Mouse (Mus musculus): ENCODE measurements around the gene Dennd4a. TPM values are rescaled to one million over a fixed set of nuclear protein-coding genes. Genes with fewer than 3 reads are reported as not detected.
A peak's percentile ranks its signal among the peaks of the same experiment; 100 is the strongest.

Dennd4a gene
- total and polyA plus RNA-seq, 3 experiments: 22.6 to 41.1 (median 37.1) TPM

DNA sequence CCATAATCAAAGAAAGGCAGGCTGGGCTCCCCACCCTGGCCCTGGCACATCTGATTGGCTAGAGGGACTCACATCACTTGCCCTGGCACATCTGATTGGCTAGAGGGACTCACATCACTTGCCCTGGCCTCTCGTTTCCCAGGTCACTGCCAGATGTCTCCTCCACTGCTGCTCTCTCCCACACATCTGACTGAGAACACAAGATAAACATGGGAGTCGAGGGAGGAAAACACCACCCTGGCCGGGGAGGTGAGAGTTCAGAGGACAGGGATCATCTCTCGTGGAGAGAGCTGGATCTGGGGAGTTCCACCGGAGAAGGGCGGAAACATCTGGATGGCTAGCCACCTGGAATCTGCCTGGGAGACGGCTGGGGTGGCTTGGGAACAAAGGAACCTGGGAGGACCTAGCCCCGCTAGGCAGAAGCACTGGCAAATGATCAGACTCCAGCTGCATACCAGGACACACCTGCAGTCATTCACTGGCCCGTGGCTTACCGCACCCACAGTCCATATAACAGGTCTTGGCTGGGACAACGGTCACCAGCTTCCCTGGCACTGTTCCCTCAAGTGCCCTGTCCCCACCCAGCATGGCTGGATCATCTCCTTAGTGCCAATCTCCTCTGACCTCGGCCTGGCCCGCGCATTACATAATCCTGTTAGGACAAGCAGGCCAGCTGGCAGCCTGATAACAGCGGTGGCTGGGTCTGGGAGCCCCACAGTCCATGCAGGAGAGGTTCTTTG lies 123.0 kb downstream of the Dennd4a start:
- Histone ChIP-seq H3K27ac (ENCODE audit: insufficient read depth, low read depth) (no peak overlapping the region), H3K36me3 (replicated peaks in 1 of 2; ENCODE audit: control insufficient read depth in 1 of 2, insufficient read depth in 1 of 2, low read length in 1 of 2) (no peaks in the 10 kb centered on the region), H3K79me2 (replicated peaks; ENCODE audit: control insufficient read depth, extremely low read depth, insufficient read depth, poor library complexity, severe bottlenecking) (no peaks in the 10 kb centered on the region), H3K9ac (ENCODE audit: insufficient read depth, low read depth) (no peak overlapping the region), H3K4me3 (replicated peaks in 1 of 3; ENCODE audit: low read depth in 2 of 3, low read length in 2 of 3, poor library complexity in 1 of 3) (no peak overlapping the region), H3K4me2 (ENCODE audit: insufficient read depth, low read depth, poor library complexity, severe bottlenecking) (no peak overlapping the region), H3K27me3 (replicated peaks) (peaks cover 2% of the 10 kb centered on the region), H3K4me1 (ENCODE audit: control insufficient read depth in 1 of 2, insufficient read depth in 2 of 2) (peaks cover 5 to 14% of the 10 kb centered on the region in 2 experiments; a peak in 3 of 4 replicates), H3K9me3 (replicated peaks; ENCODE audit: low read length) (no peaks in the 10 kb centered on the region)
- in situ Hi-C loops (cut with MboI; ENCODE audit: low pct_ligation_motif_present, low pct_unique_long_range_greater_than_20kb, low sequenced_read_pairs): loop anchor here (25.0 kb wide), 1 partner anchor 622 kb away; no protein-coding TSS in a partner anchor
- no peak for DNase-seq (ENCODE audit: extremely low read depth)
- no peak for TF ChIP-seq CTCF (conservative IDR thresholded peaks at IDR 0.05 in 1 of 2, IDR thresholded peaks at IDR 0.05 in 1 of 2; ENCODE audit: low read depth in 2 of 2, low read length in 2 of 2)
- no peak for TF ChIP-seq TCF12 (IDR thresholded peaks at IDR 0.05; ENCODE audit: low read depth, low read length)
- TF ChIP-seq HCFC1 (IDR thresholded peaks at IDR 0.05; ENCODE audit: low read depth, low read length): no peak
- no peak for TF ChIP-seq MXI1 (IDR thresholded peaks at IDR 0.05; ENCODE audit: low read depth, low read length)
- dilution Hi-C loops (cut with MboI; ENCODE audit: extremely low pct_ligation_motif_present, extremely low pct_unique_long_range_greater_than_20kb, low sequenced_read_pairs): no loop called here

DNA sequence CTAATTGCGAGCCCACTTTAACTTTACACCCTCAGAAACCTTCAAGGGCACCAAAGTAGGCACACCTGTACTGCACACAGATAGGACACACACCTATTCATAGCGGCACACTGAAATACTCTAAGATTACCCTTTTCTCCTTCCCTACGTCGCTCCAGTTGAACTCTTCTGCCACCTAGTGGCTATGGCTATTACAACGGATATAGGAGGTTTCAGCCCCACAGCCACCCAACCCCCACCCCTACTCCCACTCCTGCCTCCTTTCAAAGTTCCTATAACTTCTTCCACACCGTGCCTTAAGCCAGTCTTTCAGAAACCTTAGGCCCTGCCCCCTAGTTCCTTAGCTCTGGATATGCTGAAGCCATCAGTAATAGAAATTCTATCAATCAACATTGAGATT lies 125.4 kb downstream of the Dennd4a start:
- Histone ChIP-seq H3K79me2 (replicated peaks; ENCODE audit: control insufficient read depth, extremely low read depth, insufficient read depth, poor library complexity, severe bottlenecking) (no peaks in the 10 kb centered on the region), H3K4me3 (replicated peaks in 1 of 3; ENCODE audit: low read depth in 2 of 3, low read length in 2 of 3, poor library complexity in 1 of 3) (no peak overlapping the region), H3K27me3 (replicated peaks) (peaks cover 3% of the 10 kb centered on the region), H3K9ac (ENCODE audit: insufficient read depth, low read depth) (no peak overlapping the region), H3K9me3 (replicated peaks; ENCODE audit: low read length) (no peaks in the 10 kb centered on the region), H3K27ac (ENCODE audit: insufficient read depth, low read depth) (no peak overlapping the region), H3K4me1 (ENCODE audit: control insufficient read depth in 1 of 2, insufficient read depth in 2 of 2) (peaks cover 5 to 14% of the 10 kb centered on the region in 2 experiments; a peak in 3 of 4 replicates), H3K4me2 (ENCODE audit: insufficient read depth, low read depth, poor library complexity, severe bottlenecking) (peak overlapping the region; percentile 24; the same call in 1 of the 2 replicates), H3K36me3 (replicated peaks in 1 of 2; ENCODE audit: control insufficient read depth in 1 of 2, insufficient read depth in 1 of 2, low read length in 1 of 2) (no peaks in the 10 kb centered on the region)
- dilution Hi-C loops (cut with MboI; ENCODE audit: extremely low pct_ligation_motif_present, extremely low pct_unique_long_range_greater_than_20kb, low sequenced_read_pairs) (no loop called here), in situ Hi-C loops (cut with MboI; ENCODE audit: low pct_ligation_motif_present, low pct_unique_long_range_greater_than_20kb, low sequenced_read_pairs) (loop anchor here (25.0 kb wide), 1 partner anchor 624 kb away; no protein-coding TSS in a partner anchor)
- peak; percentile 77 for DNase-seq (ENCODE audit: extremely low read depth)
- TF ChIP-seq CTCF (conservative IDR thresholded peaks at IDR 0.05 in 1 of 2, IDR thresholded peaks at IDR 0.05 in 1 of 2; ENCODE audit: low read depth in 2 of 2, low read length in 2 of 2) (peak; percentile 77 to 88), CHD2 (IDR thresholded peaks at IDR 0.05; ENCODE audit: low read length) (peak; percentile 87), RAD21 (IDR thresholded peaks at IDR 0.05; ENCODE audit: low read depth, low read length) (peak; percentile 83), ZC3H11A (IDR thresholded peaks at IDR 0.05; ENCODE audit: low read depth, low read length) (peak; percentile 29; the same call in 1 of the 2 replicates), MAZ (IDR thresholded peaks at IDR 0.05; ENCODE audit: low read depth, low read length) (no peak), RCOR1 (conservative IDR thresholded peaks at IDR 0.05; ENCODE audit: low read depth, low read length) (no peak), SMC3 (IDR thresholded peaks at IDR 0.05; ENCODE audit: low read depth, low read length) (peak; percentile 74), IRF4 (IDR thresholded peaks at IDR 0.05; ENCODE audit: low read depth, low read length) (0 out of 2 replicates have a peak, but pooled peaks have one; percentile 46), MXI1 (IDR thresholded peaks at IDR 0.05; ENCODE audit: low read depth, low read length) (no peak)

DNA sequence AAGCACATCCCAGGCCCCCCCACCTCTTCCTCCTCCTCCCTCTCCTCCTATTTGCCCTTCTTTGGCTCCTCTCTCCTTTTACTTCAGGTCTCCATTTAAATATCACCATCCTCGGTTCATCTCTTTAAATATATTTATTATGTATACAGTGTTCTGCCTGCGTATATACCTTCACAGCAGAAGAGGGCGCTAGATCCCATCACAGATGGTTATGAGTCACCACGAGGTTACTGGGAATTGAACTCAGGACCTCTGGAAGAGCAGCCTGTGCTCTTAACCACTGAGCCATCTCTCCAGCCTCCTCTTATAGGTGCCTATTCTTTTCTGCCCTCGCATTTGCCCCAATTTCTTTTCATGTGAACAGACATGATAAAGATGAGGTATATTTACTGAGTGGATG lies 126.4 kb downstream of the Dennd4a start:
- Histone ChIP-seq H3K4me2 (ENCODE audit: insufficient read depth, low read depth, poor library complexity, severe bottlenecking) (no peak overlapping the region), H3K27ac (ENCODE audit: insufficient read depth, low read depth) (no peak overlapping the region), H3K36me3 (replicated peaks in 1 of 2; ENCODE audit: control insufficient read depth in 1 of 2, insufficient read depth in 1 of 2, low read length in 1 of 2) (no peaks in the 10 kb centered on the region), H3K4me3 (replicated peaks in 1 of 3; ENCODE audit: low read depth in 2 of 3, low read length in 2 of 3, poor library complexity in 1 of 3) (no peak overlapping the region), H3K9me3 (replicated peaks; ENCODE audit: low read length) (no peaks in the 10 kb centered on the region), H3K79me2 (replicated peaks; ENCODE audit: control insufficient read depth, extremely low read depth, insufficient read depth, poor library complexity, severe bottlenecking) (no peaks in the 10 kb centered on the region), H3K9ac (ENCODE audit: insufficient read depth, low read depth) (no peak overlapping the region), H3K27me3 (replicated peaks) (peaks cover 3% of the 10 kb centered on the region), H3K4me1 (ENCODE audit: control insufficient read depth in 1 of 2, insufficient read depth in 2 of 2) (peaks cover 5 to 14% of the 10 kb centered on the region in 2 experiments; a peak in 3 of 4 replicates)
- dilution Hi-C loops (cut with MboI; ENCODE audit: extremely low pct_ligation_motif_present, extremely low pct_unique_long_range_greater_than_20kb, low sequenced_read_pairs) (no loop called here), in situ Hi-C loops (cut with MboI; ENCODE audit: low pct_ligation_motif_present, low pct_unique_long_range_greater_than_20kb, low sequenced_read_pairs) (loop anchor here (25.0 kb wide), 1 partner anchor 625 kb away; no protein-coding TSS in a partner anchor)
- TF ChIP-seq JUND (conservative IDR thresholded peaks at IDR 0.05; ENCODE audit: low read depth, low read length) (peak; percentile 24; the same call in 1 of the 2 replicates), CTCF (conservative IDR thresholded peaks at IDR 0.05 in 1 of 2, IDR thresholded peaks at IDR 0.05 in 1 of 2; ENCODE audit: low read depth in 2 of 2, low read length in 2 of 2) (peak in 1 of 2 experiments; percentile 32; a peak in 2 of 4 replicates), CHD2 (IDR thresholded peaks at IDR 0.05; ENCODE audit: low read length) (no peak)
- no peak for DNase-seq (ENCODE audit: extremely low read depth)

Measured in CH12.LX (cell line).